Mouse (Mus musculus): Measurements from ENCODE around the gene Il6ra. TPM values are rescaled to one million over a fixed set of nuclear protein-coding genes. Genes with fewer than 3 reads are reported as not detected.

Gene Il6ra
- polyA plus RNA-seq, 1 experiment from 2014 or later = 11.8 TPM

- Histone ChIP-seq H3K27me3 (ENCODE audit: insufficient read depth, low read length) (no peaks in the 10 kb centered on the region), H3K9me3 (ENCODE audit: low read length) (no peaks in the 10 kb centered on the region), H3K27ac (ENCODE audit: low read depth) (no peak overlapping the region), H3K4me2 (ENCODE audit: low read depth, low read length) (no peak overlapping the region), H3K4me3 (ENCODE audit: low read depth, low read length) (no peak overlapping the region), H3K36me3 (replicated peaks; ENCODE audit: insufficient read depth, low read length) (peaks cover 12% of the 10 kb centered on the region), H3K4me1 (ENCODE audit: insufficient read depth) (peaks cover 22% of the 10 kb centered on the region), H3K9ac (replicated peaks) (no peak overlapping the region)
- ATAC-seq (no peak), DNase-seq (no peak)
- TF ChIP-seq EP300 (IDR thresholded peaks at IDR 0.05; ENCODE audit: low read depth) (no peak), CTCF (IDR thresholded peaks at IDR 0.05; ENCODE audit: low read depth) (no peak)
Observed at GRCm38 (mm10) chr3:89891696-89892095, 21.3 kb downstream of the Il6ra start.

GRCm38 (mm10) chr3:89889841-89890430 lies 23.1 kb downstream of the Il6ra start:
- Histone ChIP-seq H3K9me3 (ENCODE audit: low read length) (no peaks in the 10 kb centered on the region), H3K36me3 (replicated peaks; ENCODE audit: insufficient read depth, low read length) (peaks cover 18% of the 10 kb centered on the region), H3K4me1 (ENCODE audit: insufficient read depth) (peaks cover 15% of the 10 kb centered on the region; the same call in 1 of the 2 replicates), H3K4me3 (ENCODE audit: low read depth, low read length) (no peak overlapping the region), H3K27ac (ENCODE audit: low read depth) (no peak overlapping the region), H3K27me3 (ENCODE audit: insufficient read depth, low read length) (no peaks in the 10 kb centered on the region), H3K9ac (replicated peaks) (no peak overlapping the region), H3K4me2 (ENCODE audit: low read depth, low read length) (no peak overlapping the region)
- TF ChIP-seq CTCF (IDR thresholded peaks at IDR 0.05; ENCODE audit: low read depth) = no peak
- TF ChIP-seq EP300 (IDR thresholded peaks at IDR 0.05; ENCODE audit: low read depth) = no peak
- DNase-seq = no peak
- no peak for ATAC-seq
- WGBS (ENCODE audit: insufficient replicate concordance) = 66% methylated on average over 8 of the region's 8 CpGs

- Histone ChIP-seq H3K27ac (ENCODE audit: low read depth) (0 out of 2 replicates have a peak overlapping the region, but pooled peaks have one; percentile 36), H3K27me3 (ENCODE audit: insufficient read depth, low read length) (no peaks in the 10 kb centered on the region), H3K4me1 (ENCODE audit: insufficient read depth) (peaks cover 25% of the 10 kb centered on the region; the same call in 1 of the 2 replicates), H3K9ac (replicated peaks) (no peak overlapping the region), H3K4me3 (ENCODE audit: low read depth, low read length) (no peak overlapping the region), H3K4me2 (ENCODE audit: low read depth, low read length) (no peak overlapping the region), H3K36me3 (replicated peaks; ENCODE audit: insufficient read depth, low read length) (peaks cover 29% of the 10 kb centered on the region), H3K9me3 (ENCODE audit: low read length) (no peaks in the 10 kb centered on the region)
- DNase-seq (no peak), ATAC-seq (no peak)
- WGBS (ENCODE audit: insufficient replicate concordance) = 40% methylated on average over 7 of the region's 7 CpGs
- no peak for TF ChIP-seq CTCF (IDR thresholded peaks at IDR 0.05; ENCODE audit: low read depth)
- TF ChIP-seq EP300 (IDR thresholded peaks at IDR 0.05; ENCODE audit: low read depth) = no peak
Observed at GRCm38 (mm10) chr3:89887582-89888230, 25.3 kb downstream of the Il6ra start.

- no peak overlapping the region for H3K9ac ChIP-seq (replicated peaks)
- H3K4me3 ChIP-seq (ENCODE audit: low read depth, low read length) = no peak overlapping the region
- H3K4me1 ChIP-seq (ENCODE audit: insufficient read depth) = peaks cover 21% of the 10 kb centered on the region; the same call in 1 of the 2 replicates
- H3K9me3 ChIP-seq (ENCODE audit: low read length) = no peaks in the 10 kb centered on the region
- peaks cover 33% of the 10 kb centered on the region for H3K36me3 ChIP-seq (replicated peaks; ENCODE audit: insufficient read depth, low read length)
- TF ChIP-seq EP300 (IDR thresholded peaks at IDR 0.05; ENCODE audit: low read depth) (no peak), CTCF (IDR thresholded peaks at IDR 0.05; ENCODE audit: low read depth) (no peak)
- DNase-seq = no peak
- H3K27me3 ChIP-seq (ENCODE audit: insufficient read depth, low read length) = no peaks in the 10 kb centered on the region
- no peak overlapping the region for H3K4me2 ChIP-seq (ENCODE audit: low read depth, low read length)
- no peak overlapping the region for H3K27ac ChIP-seq (ENCODE audit: low read depth)
- WGBS (ENCODE audit: insufficient replicate concordance) = 88% methylated on average over 11 of the region's 11 CpGs
- ATAC-seq = no peak
Observed at GRCm38 (mm10) chr3:89885766-89886165, 27.2 kb downstream of the Il6ra start.

GRCm38 (mm10) chr3:89883582-89884041 lies 29.4 kb downstream of the Il6ra start:
- peak; percentile 16; the same call in 1 of the 2 replicates for ATAC-seq
- TF ChIP-seq CTCF (IDR thresholded peaks at IDR 0.05; ENCODE audit: low read depth) = no peak
- no peak for TF ChIP-seq EP300 (IDR thresholded peaks at IDR 0.05; ENCODE audit: low read depth)
- H3K4me2 ChIP-seq (ENCODE audit: low read depth, low read length) = 0 out of 2 replicates have a peak overlapping the region, but pooled peaks have one; percentile 28
- H3K4me1 ChIP-seq (ENCODE audit: insufficient read depth) = peaks cover 24% of the 10 kb centered on the region
- H3K27me3 ChIP-seq (ENCODE audit: insufficient read depth, low read length) = no peaks in the 10 kb centered on the region
- 39% methylated on average over 4 of the region's 4 CpGs for WGBS (ENCODE audit: insufficient replicate concordance)
- no peaks in the 10 kb centered on the region for H3K9me3 ChIP-seq (ENCODE audit: low read length)
- H3K4me3 ChIP-seq (ENCODE audit: low read depth, low read length) = no peak overlapping the region
- H3K36me3 ChIP-seq (replicated peaks; ENCODE audit: insufficient read depth, low read length) = peaks cover 36% of the 10 kb centered on the region
- no peak overlapping the region for H3K27ac ChIP-seq (ENCODE audit: low read depth)
- no peak for DNase-seq
- 0 out of 2 replicates have a peak overlapping the region, but pooled peaks have one; percentile 21 for H3K9ac ChIP-seq (replicated peaks)

GRCm38 (mm10) chr3:89882556-89883181 lies 30.3 kb downstream of the Il6ra start:
- no peak overlapping the region for H3K9ac ChIP-seq (replicated peaks)
- no peaks in the 10 kb centered on the region for H3K27me3 ChIP-seq (ENCODE audit: insufficient read depth, low read length)
- peaks cover 20% of the 10 kb centered on the region for H3K4me1 ChIP-seq (ENCODE audit: insufficient read depth)
- ATAC-seq = no peak
- H3K36me3 ChIP-seq (replicated peaks; ENCODE audit: insufficient read depth, low read length) = peaks cover 43% of the 10 kb centered on the region
- DNase-seq = no peak
- no peak overlapping the region for H3K27ac ChIP-seq (ENCODE audit: low read depth)
- TF ChIP-seq EP300 (IDR thresholded peaks at IDR 0.05; ENCODE audit: low read depth) (no peak), CTCF (IDR thresholded peaks at IDR 0.05; ENCODE audit: low read depth) (no peak)
- no peaks in the 10 kb centered on the region for H3K9me3 ChIP-seq (ENCODE audit: low read length)
- no peak overlapping the region for H3K4me2 ChIP-seq (ENCODE audit: low read depth, low read length)
- H3K4me3 ChIP-seq (ENCODE audit: low read depth, low read length) = no peak overlapping the region
- WGBS (ENCODE audit: insufficient replicate concordance) = 77% methylated on average over 8 of the region's 8 CpGs
